Mouse (Mus musculus) liver, adult 2 months (tissue): ENCODE results near the gene Sntg2. TPM values are rescaled to one million over a fixed set of nuclear protein-coding genes. Genes with fewer than 3 reads are reported as not detected.

ENCODE experiments used
- DNase-seq: peaks from one replicate; pipeline ENCODE4 v3.0.0-alpha.2; 2011; ENCODE audit warnings: low read depth, low spot score; ENCODE audit errors: extremely low read depth
- H3K27ac ChIP-seq: fragments of 200-500 bp; replicated peaks from 2 replicates; pipeline ENCODE4 v1.5.1; 2012; ENCODE audit warnings: low read depth, mild to moderate bottlenecking, control low read depth, inconsistent platforms, low read length; ENCODE audit not compliant: insufficient read depth
- H3K27me3 ChIP-seq: fragments of 200-500 bp; 2 replicates; pipeline ENCODE4 v1.6.1; 2012; ENCODE audit warnings: mild to moderate bottlenecking, moderate library complexity, low read length, inconsistent platforms; ENCODE audit not compliant: control insufficient read depth, insufficient read depth
- H3K36me3 ChIP-seq: fragments of 200-500 bp; 2 replicates; pipeline ENCODE4 v1.6.1; 2012; ENCODE audit warnings: low read length, inconsistent platforms; ENCODE audit not compliant: control insufficient read depth, insufficient read depth
- H3K4me1 ChIP-seq: fragments of 200-500 bp; 2 replicates; pipeline ENCODE4 v1.6.1; 2011; ENCODE audit warnings: low read length; ENCODE audit not compliant: control insufficient read depth, insufficient read depth
- H3K4me3 ChIP-seq: fragments of 200-500 bp; 2 replicates; pipeline ENCODE4 v1.5.1; 2011; ENCODE audit warnings: low read depth, mild to moderate bottlenecking, control low read depth, low read length, moderate library complexity; ENCODE audit not compliant: insufficient read depth
- H3K79me2 ChIP-seq: fragments of 200-500 bp; 2 replicates; pipeline ENCODE4 v1.6.1; 2012; ENCODE audit warnings: inconsistent platforms, mild to moderate bottlenecking, low read length, moderate library complexity; ENCODE audit not compliant: control insufficient read depth, insufficient read depth
- H3K9ac ChIP-seq: fragments of 200-500 bp; 2 replicates; pipeline ENCODE4 v1.6.1; 2012; ENCODE audit warnings: low read depth, mild to moderate bottlenecking, control low read depth, inconsistent platforms, low read length
- CTCF ChIP-seq: fragments of 200-500 bp; IDR thresholded peaks from 2 replicates; pipeline ENCODE4 v1.5.1; 2011; ENCODE audit warnings: low read depth, low read length, control low read depth
- POLR2A ChIP-seq: fragments of 200-500 bp; IDR thresholded peaks from 2 replicates; pipeline ENCODE4 v1.6.1; 2011; ENCODE audit warnings: low read length, control low read depth; ENCODE audit not compliant: insufficient read depth; ENCODE audit errors: extremely low read depth
- WGBS: fragments of 180-500 bp; shearing (Covaris S2); methylation state at CpG from one replicate; pipeline ENCODE4 v1.1.7; 2018; 5-methylcytosine and 5-hydroxymethylcytosine counted together
- polyA plus RNA-seq: library from polyadenylated mRNA; depleted of rRNA; stranded (reverse); fragments of >200 nt; gene quantifications from 2 replicates; pipeline ENCODE4 v1.2.3, GENCODE M21; 2012
- total RNA-seq: library from RNA; depleted of rRNA; stranded (reverse); fragments of >200 nt; gene quantifications from 2 replicates; pipeline ENCODE4 v1.2.3, GENCODE M21; 2014

Gene Sntg2
- total and polyA plus RNA-seq, 2 experiments, result 4.6 to 15.7 TPM

- H3K9ac ChIP-seq, result no peak overlapping the region
- TF ChIP-seq POLR2A, result no peak
- TF ChIP-seq CTCF, result no peak
- no peaks in the 10 kb centered on the region for H3K27me3 ChIP-seq
- no peak overlapping the region for H3K4me3 ChIP-seq
- no peak overlapping the region for H3K27ac ChIP-seq
- peak; percentile 83 for DNase-seq
- WGBS, result 26% methylated on average over 1 of the region's 1 CpGs
- peaks cover 9% of the 10 kb centered on the region for H3K4me1 ChIP-seq
- H3K36me3 ChIP-seq, result no peaks in the 10 kb centered on the region
- no peaks in the 10 kb centered on the region for H3K79me2 ChIP-seq
These were observed 25.1 kb downstream of the Sntg2 start for GRCm38 (mm10) chr12:30348036-30348435.

DNA sequence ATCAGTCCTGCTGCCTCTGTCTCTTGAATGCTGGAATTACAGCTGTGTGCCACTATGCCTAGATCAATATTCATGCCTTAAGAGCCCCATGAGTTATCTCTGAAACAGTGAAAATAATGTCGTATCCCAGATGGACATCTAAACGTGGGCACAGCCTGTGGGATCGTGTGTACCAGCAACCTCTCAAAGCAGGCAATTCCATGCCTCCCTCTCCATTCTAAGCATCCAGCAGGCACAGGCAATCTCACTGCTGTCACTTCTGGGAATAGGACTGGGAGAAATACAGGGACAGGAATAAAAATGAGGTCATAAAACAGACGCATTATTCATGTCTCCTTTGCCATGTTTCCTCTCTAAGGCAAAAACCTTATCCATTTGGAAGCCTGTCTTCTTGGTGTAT is 25.9 kb downstream of the Sntg2 start:
- Histone ChIP-seq H3K27me3 (no peaks in the 10 kb centered on the region), H3K27ac (no peak overlapping the region), H3K4me1 (peaks cover 15% of the 10 kb centered on the region), H3K9ac (no peak overlapping the region), H3K36me3 (no peaks in the 10 kb centered on the region), H3K4me3 (no peak overlapping the region), H3K79me2 (no peaks in the 10 kb centered on the region)
- no peak for DNase-seq
- TF ChIP-seq CTCF, result no peak
- TF ChIP-seq POLR2A, result no peak
- WGBS, result 80% methylated on average over 4 of the region's 4 CpGs

- H3K79me2 ChIP-seq, result no peaks in the 10 kb centered on the region
- no peak overlapping the region for H3K27ac ChIP-seq
- H3K4me1 ChIP-seq, result peaks cover 21% of the 10 kb centered on the region
- H3K4me3 ChIP-seq, result no peak overlapping the region
- no peak for TF ChIP-seq POLR2A
- TF ChIP-seq CTCF, result no peak
- DNase-seq, result peak; percentile 50
- H3K9ac ChIP-seq, result no peak overlapping the region
- WGBS, result 3% methylated on average over 1 of the region's 1 CpGs
- H3K36me3 ChIP-seq, result no peaks in the 10 kb centered on the region
- no peaks in the 10 kb centered on the region for H3K27me3 ChIP-seq
These were observed 28.4 kb downstream of the Sntg2 start for GRCm38 (mm10) chr12:30344806-30345205.

GRCm38 (mm10) chr12:30336301-30336700 is 36.9 kb downstream of the Sntg2 start:
- Histone ChIP-seq H3K27ac (no peak overlapping the region), H3K4me3 (no peak overlapping the region), H3K4me1 (peaks cover 22% of the 10 kb centered on the region), H3K36me3 (no peaks in the 10 kb centered on the region), H3K79me2 (no peaks in the 10 kb centered on the region), H3K9ac (no peak overlapping the region), H3K27me3 (no peaks in the 10 kb centered on the region)
- 43% methylated on average over 5 of the region's 5 CpGs for WGBS
- DNase-seq, result peak; percentile 88
- TF ChIP-seq POLR2A, result no peak
- TF ChIP-seq CTCF, result no peak

GRCm38 (mm10) chr12:30334502-30334901 is 38.7 kb downstream of the Sntg2 start:
- Histone ChIP-seq H3K4me1 (peaks cover 21% of the 10 kb centered on the region), H3K27ac (0 out of 2 replicates have a peak overlapping the region, but pooled peaks have one; percentile 1), H3K36me3 (no peaks in the 10 kb centered on the region), H3K4me3 (no peak overlapping the region), H3K79me2 (no peaks in the 10 kb centered on the region; the same call in 1 of the 2 replicates), H3K27me3 (no peaks in the 10 kb centered on the region), H3K9ac (no peak overlapping the region)
- peak; percentile 96 for DNase-seq
- no peak for TF ChIP-seq POLR2A
- no peak for TF ChIP-seq CTCF
- WGBS, result 30% methylated on average over 2 of the region's 2 CpGs

DNA sequence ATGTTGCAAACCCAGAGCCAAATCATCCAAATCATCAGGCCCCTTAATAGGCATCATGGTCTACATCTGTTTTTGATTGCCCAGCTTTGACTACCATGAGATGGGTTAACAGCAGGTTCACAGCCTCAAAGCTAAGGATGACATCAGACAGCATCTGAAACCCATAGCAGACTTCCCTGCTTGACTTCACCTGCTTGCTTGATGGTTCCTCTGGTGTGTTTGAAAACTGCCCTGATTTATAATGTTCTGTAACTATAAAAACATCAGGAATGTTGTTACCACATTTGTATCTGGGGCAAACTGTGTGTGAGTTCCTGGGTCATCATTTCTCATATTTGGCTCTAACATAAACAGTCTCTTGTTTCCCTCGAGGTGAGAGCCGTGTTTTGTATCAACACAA is 55.2 kb downstream of the Sntg2 start:
- no peaks in the 10 kb centered on the region for H3K36me3 ChIP-seq
- H3K9ac ChIP-seq, result no peak overlapping the region
- 70% methylated on average over 2 of the region's 2 CpGs for WGBS
- no peak overlapping the region for H3K4me3 ChIP-seq
- no peak for DNase-seq
- no peak for TF ChIP-seq POLR2A
- no peak for TF ChIP-seq CTCF
- H3K79me2 ChIP-seq, result no peaks in the 10 kb centered on the region; the same call in 1 of the 2 replicates
- no peak overlapping the region for H3K27ac ChIP-seq
- no peaks in the 10 kb centered on the region for H3K27me3 ChIP-seq
- H3K4me1 ChIP-seq, result peaks cover 8% of the 10 kb centered on the region
